Mouse (Mus musculus) liver, postnatal 0 days (tissue): ENCODE results near the gene Hoxa2.

ENCODE experiments used
- CTCF ChIP-seq: sonication (generic); IDR thresholded peaks from 2 replicates; pipeline ENCODE4 v1.5.1; 2016; ENCODE audit warnings: antibody characterized with exemption, low read depth
- EP300 ChIP-seq: IDR thresholded peaks from 2 replicates; pipeline ENCODE4 v1.6.1; 2016; ENCODE audit warnings: antibody characterized with exemption, low read depth, mild to moderate bottlenecking

DNA sequence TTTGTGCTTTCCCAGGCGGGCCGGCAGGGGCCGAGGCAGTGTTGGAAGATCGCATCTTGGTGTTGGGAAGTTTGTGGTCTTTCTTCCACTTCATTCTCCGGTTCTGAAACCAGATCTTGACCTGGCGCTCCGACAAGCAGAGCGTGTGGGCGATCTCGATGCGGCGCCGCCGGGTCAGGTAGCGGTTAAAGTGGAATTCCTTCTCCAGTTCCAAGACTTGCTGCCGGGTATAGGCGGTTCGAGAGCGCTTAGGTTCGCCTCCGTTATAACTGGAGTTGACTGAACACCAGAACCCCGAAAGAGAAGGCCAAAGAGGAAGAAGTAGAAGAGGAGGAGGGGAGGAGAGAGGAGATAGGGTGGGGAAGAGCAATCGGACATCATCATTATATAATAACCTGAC is 25.8 kb upstream of the Hoxa2 start:
- TF ChIP-seq CTCF, result no peak
- TF ChIP-seq EP300, result no peak
